Mouse (Mus musculus): Measurements from ENCODE around the gene Dnajc15. TPM values are rescaled to one million over a fixed set of nuclear protein-coding genes. Genes with fewer than 3 reads are reported as not detected.

Gene Dnajc15
- polyA plus RNA-seq, 1 experiment from 2014 or later: 103 TPM

- no peaks in the 10 kb centered on the region for H3K9me3 ChIP-seq (ENCODE audit: control insufficient read depth, low read length)
- H3K4me2 ChIP-seq (ENCODE audit: low read depth): no peak overlapping the region
- H3K36me3 ChIP-seq (ENCODE audit: control insufficient read depth, insufficient read depth, low read length): no peaks in the 10 kb centered on the region
- 0 out of 2 replicates have a peak, but pooled peaks cover 2% of the 10 kb centered on the region for H3K4me1 ChIP-seq (ENCODE audit: control insufficient read depth, insufficient read depth, low read length)
- ATAC-seq (ENCODE audit: insufficient read depth, low FRiP score, low TSS enrichment) (no peak), DNase-seq (ENCODE audit: low spot score) (no peak)
- no peak overlapping the region for H3K4me3 ChIP-seq (ENCODE audit: low read depth, low read length)
- no peaks in the 10 kb centered on the region for H3K27me3 ChIP-seq (ENCODE audit: control insufficient read depth, insufficient read depth, low read length)
- 95% methylated on average over 3 of the region's 3 CpGs for WGBS
- H3K27ac ChIP-seq (ENCODE audit: low read depth, low read length): no peak overlapping the region
- H3K9ac ChIP-seq (ENCODE audit: low read length): no peak overlapping the region
Observed at GRCm38 (mm10) chr14:77870926-77871325, 4.0 kb downstream of the Dnajc15 start.

- Histone ChIP-seq H3K27ac (ENCODE audit: low read depth, low read length) (no peak overlapping the region), H3K9ac (ENCODE audit: low read length) (no peak overlapping the region), H3K27me3 (ENCODE audit: control insufficient read depth, insufficient read depth, low read length) (no peaks in the 10 kb centered on the region), H3K4me2 (ENCODE audit: low read depth) (no peak overlapping the region), H3K9me3 (ENCODE audit: control insufficient read depth, low read length) (no peaks in the 10 kb centered on the region), H3K4me3 (ENCODE audit: low read depth, low read length) (no peak overlapping the region), H3K4me1 (ENCODE audit: control insufficient read depth, insufficient read depth, low read length) (no peaks in the 10 kb centered on the region), H3K36me3 (ENCODE audit: control insufficient read depth, insufficient read depth, low read length) (no peaks in the 10 kb centered on the region)
- WGBS: 93% methylated on average over 5 of the region's 5 CpGs
- no peak for DNase-seq (ENCODE audit: low spot score)
- no peak for ATAC-seq (ENCODE audit: insufficient read depth, low FRiP score, low TSS enrichment)
Observed at GRCm38 (mm10) chr14:77867601-77868000, 7.3 kb downstream of the Dnajc15 start.

- 94% methylated on average over 6 of the region's 6 CpGs for WGBS
- Histone ChIP-seq H3K4me1 (ENCODE audit: control insufficient read depth, insufficient read depth, low read length) (no peaks in the 10 kb centered on the region), H3K9me3 (ENCODE audit: control insufficient read depth, low read length) (no peaks in the 10 kb centered on the region), H3K9ac (ENCODE audit: low read length) (no peak overlapping the region), H3K36me3 (ENCODE audit: control insufficient read depth, insufficient read depth, low read length) (no peaks in the 10 kb centered on the region), H3K4me3 (ENCODE audit: low read depth, low read length) (no peak overlapping the region), H3K27me3 (ENCODE audit: control insufficient read depth, insufficient read depth, low read length) (no peaks in the 10 kb centered on the region), H3K27ac (ENCODE audit: low read depth, low read length) (no peak overlapping the region), H3K4me2 (ENCODE audit: low read depth) (no peak overlapping the region)
- ATAC-seq (ENCODE audit: insufficient read depth, low FRiP score, low TSS enrichment) (no peak), DNase-seq (ENCODE audit: low spot score) (no peak)
Observed at GRCm38 (mm10) chr14:77864510-77864909, 10.4 kb downstream of the Dnajc15 start.

- WGBS: 74% methylated on average over 3 of the region's 3 CpGs
- ATAC-seq (ENCODE audit: insufficient read depth, low FRiP score, low TSS enrichment) (no peak), DNase-seq (ENCODE audit: low spot score) (no peak)
- H3K4me1 ChIP-seq (ENCODE audit: control insufficient read depth, insufficient read depth, low read length): no peaks in the 10 kb centered on the region
- no peaks in the 10 kb centered on the region for H3K27me3 ChIP-seq (ENCODE audit: control insufficient read depth, insufficient read depth, low read length)
- no peak overlapping the region for H3K27ac ChIP-seq (ENCODE audit: low read depth, low read length)
- no peak overlapping the region for H3K9ac ChIP-seq (ENCODE audit: low read length)
- H3K9me3 ChIP-seq (ENCODE audit: control insufficient read depth, low read length): no peaks in the 10 kb centered on the region
- H3K4me2 ChIP-seq (ENCODE audit: low read depth): no peak overlapping the region
- H3K36me3 ChIP-seq (ENCODE audit: control insufficient read depth, insufficient read depth, low read length): no peaks in the 10 kb centered on the region
- H3K4me3 ChIP-seq (ENCODE audit: low read depth, low read length): no peak overlapping the region
Observed at GRCm38 (mm10) chr14:77864051-77864450, 10.9 kb downstream of the Dnajc15 start.

- Histone ChIP-seq H3K9ac (ENCODE audit: low read length) (no peak overlapping the region), H3K9me3 (ENCODE audit: control insufficient read depth, low read length) (no peaks in the 10 kb centered on the region), H3K27ac (ENCODE audit: low read depth, low read length) (no peak overlapping the region), H3K36me3 (ENCODE audit: control insufficient read depth, insufficient read depth, low read length) (no peaks in the 10 kb centered on the region), H3K4me1 (ENCODE audit: control insufficient read depth, insufficient read depth, low read length) (no peaks in the 10 kb centered on the region), H3K4me3 (ENCODE audit: low read depth, low read length) (no peak overlapping the region), H3K4me2 (ENCODE audit: low read depth) (no peak overlapping the region), H3K27me3 (ENCODE audit: control insufficient read depth, insufficient read depth, low read length) (no peaks in the 10 kb centered on the region)
- 64% methylated on average over 5 of the region's 5 CpGs for WGBS
- no peak for DNase-seq (ENCODE audit: low spot score)
- ATAC-seq (ENCODE audit: insufficient read depth, low FRiP score, low TSS enrichment): no peak
Observed at GRCm38 (mm10) chr14:77860841-77861560, 13.9 kb downstream of the Dnajc15 start.

GRCm38 (mm10) chr14:77859894-77860293 is 15.0 kb downstream of the Dnajc15 start:
- 82% methylated on average over 1 of the region's 1 CpGs for WGBS

GRCm38 (mm10) chr14:77853951-77854350 is 21.0 kb downstream of the Dnajc15 start:
- no peak overlapping the region for H3K9ac ChIP-seq (ENCODE audit: low read length)
- no peak for ATAC-seq (ENCODE audit: insufficient read depth, low FRiP score, low TSS enrichment)
- no peak overlapping the region for H3K4me3 ChIP-seq (ENCODE audit: low read depth, low read length)
- WGBS: 96% methylated on average over 1 of the region's 1 CpGs
- no peaks in the 10 kb centered on the region for H3K9me3 ChIP-seq (ENCODE audit: control insufficient read depth, low read length)
- H3K27ac ChIP-seq (ENCODE audit: low read depth, low read length): no peak overlapping the region
- H3K4me1 ChIP-seq (ENCODE audit: control insufficient read depth, insufficient read depth, low read length): no peaks in the 10 kb centered on the region
- no peaks in the 10 kb centered on the region for H3K27me3 ChIP-seq (ENCODE audit: control insufficient read depth, insufficient read depth, low read length)
- H3K36me3 ChIP-seq (ENCODE audit: control insufficient read depth, insufficient read depth, low read length): no peaks in the 10 kb centered on the region
- H3K4me2 ChIP-seq (ENCODE audit: low read depth): no peak overlapping the region
- no peak for DNase-seq (ENCODE audit: low spot score)

More at GRCm38 (mm10) chr14:77859894-77860293, 15.0 kb downstream of the Dnajc15 start:
- Histone ChIP-seq H3K4me3 (ENCODE audit: low read depth, low read length) (no peak overlapping the region), H3K27ac (ENCODE audit: low read depth, low read length) (no peak overlapping the region), H3K9me3 (ENCODE audit: control insufficient read depth, low read length) (no peaks in the 10 kb centered on the region), H3K4me1 (ENCODE audit: control insufficient read depth, insufficient read depth, low read length) (no peaks in the 10 kb centered on the region), H3K9ac (ENCODE audit: low read length) (no peak overlapping the region), H3K27me3 (ENCODE audit: control insufficient read depth, insufficient read depth, low read length) (no peaks in the 10 kb centered on the region), H3K36me3 (ENCODE audit: control insufficient read depth, insufficient read depth, low read length) (no peaks in the 10 kb centered on the region), H3K4me2 (ENCODE audit: low read depth) (no peak overlapping the region)
- DNase-seq (ENCODE audit: low spot score) (no peak), ATAC-seq (ENCODE audit: insufficient read depth, low FRiP score, low TSS enrichment) (no peak)

- WGBS: 95% methylated on average over 7 of the region's 7 CpGs
- ATAC-seq (ENCODE audit: insufficient read depth, low FRiP score, low TSS enrichment): no peak
- no peaks in the 10 kb centered on the region for H3K27me3 ChIP-seq (ENCODE audit: control insufficient read depth, insufficient read depth, low read length)
Observed at GRCm38 (mm10) chr14:77849852-77850251, 25.1 kb downstream of the Dnajc15 start.

GRCm38 (mm10) chr14:77848349-77848748 is 26.6 kb downstream of the Dnajc15 start:
- no peak overlapping the region for H3K4me3 ChIP-seq (ENCODE audit: low read depth, low read length)
- no peaks in the 10 kb centered on the region for H3K9me3 ChIP-seq (ENCODE audit: control insufficient read depth, low read length)
- no peak overlapping the region for H3K4me2 ChIP-seq (ENCODE audit: low read depth)
- WGBS: 100% methylated on average over 1 of the region's 1 CpGs
- H3K27me3 ChIP-seq (ENCODE audit: control insufficient read depth, insufficient read depth, low read length): no peaks in the 10 kb centered on the region
- no peak overlapping the region for H3K9ac ChIP-seq (ENCODE audit: low read length)
- no peak overlapping the region for H3K27ac ChIP-seq (ENCODE audit: low read depth, low read length)
- no peaks in the 10 kb centered on the region for H3K4me1 ChIP-seq (ENCODE audit: control insufficient read depth, insufficient read depth, low read length)
- DNase-seq (ENCODE audit: low spot score): no peak
- H3K36me3 ChIP-seq (ENCODE audit: control insufficient read depth, insufficient read depth, low read length): no peaks in the 10 kb centered on the region
- no peak for ATAC-seq (ENCODE audit: insufficient read depth, low FRiP score, low TSS enrichment)

More at GRCm38 (mm10) chr14:77849852-77850251, 25.1 kb downstream of the Dnajc15 start:
- H3K36me3 ChIP-seq (ENCODE audit: control insufficient read depth, insufficient read depth, low read length): no peaks in the 10 kb centered on the region
- H3K4me2 ChIP-seq (ENCODE audit: low read depth): no peak overlapping the region
- no peak for DNase-seq (ENCODE audit: low spot score)
- H3K9me3 ChIP-seq (ENCODE audit: control insufficient read depth, low read length): no peaks in the 10 kb centered on the region
- no peaks in the 10 kb centered on the region for H3K4me1 ChIP-seq (ENCODE audit: control insufficient read depth, insufficient read depth, low read length)
- no peak overlapping the region for H3K27ac ChIP-seq (ENCODE audit: low read depth, low read length)
- H3K9ac ChIP-seq (ENCODE audit: low read length): no peak overlapping the region
- no peak overlapping the region for H3K4me3 ChIP-seq (ENCODE audit: low read depth, low read length)

Measured in neural tube, embryonic 11.5 days (tissue).